Mouse (Mus musculus): ENCODE measurements around the gene Bean1. TPM values are rescaled to one million over a fixed set of nuclear protein-coding genes. Genes with fewer than 3 reads are reported as not detected.

Bean1 gene
- total and polyA plus RNA-seq, 3 experiments, result 4.6 to 12.1 (median 7.2) TPM

GRCm38 (mm10) chr8:104171050-104171620 lies 893 bp downstream of the Bean1 start:
- no peak for DNase-seq

GRCm38 (mm10) chr8:104172420-104172819 lies 2.2 kb downstream of the Bean1 start:
- no peak for DNase-seq

- DNase-seq, result peak; percentile 18
Measured at GRCm38 (mm10) chr8:104175848-104176527, 5.7 kb downstream of the Bean1 start.

GRCm38 (mm10) chr8:104177054-104177453 lies 6.8 kb downstream of the Bean1 start:
- DNase-seq, result no peak

- DNase-seq, result no peak
Measured at GRCm38 (mm10) chr8:104184905-104185304, 14.7 kb downstream of the Bean1 start.

GRCm38 (mm10) chr8:104186827-104187226 lies 16.6 kb downstream of the Bean1 start:
- no peak for DNase-seq

GRCm38 (mm10) chr8:104187622-104188021 lies 17.4 kb downstream of the Bean1 start:
- no peak for DNase-seq

GRCm38 (mm10) chr8:104188459-104188858 lies 18.2 kb downstream of the Bean1 start:
- DNase-seq, result no peak

GRCm38 (mm10) chr8:104190777-104191468 lies 20.7 kb downstream of the Bean1 start:
- peak; percentile 71 for DNase-seq

- peak; percentile 78 for DNase-seq
Measured at GRCm38 (mm10) chr8:104191496-104191895, 21.3 kb downstream of the Bean1 start.

- DNase-seq, result no peak
Measured at GRCm38 (mm10) chr8:104199802-104200201, 29.6 kb downstream of the Bean1 start.

GRCm38 (mm10) chr8:104201622-104202021 lies 31.4 kb downstream of the Bean1 start:
- DNase-seq, result no peak

GRCm38 (mm10) chr8:104202320-104202719 lies 32.1 kb downstream of the Bean1 start:
- DNase-seq, result no peak

- no peak for DNase-seq
Measured at GRCm38 (mm10) chr8:104205292-104205691, 35.0 kb downstream of the Bean1 start.

GRCm38 (mm10) chr8:104217601-104218000 lies 47.4 kb downstream of the Bean1 start:
- DNase-seq, result no peak

GRCm38 (mm10) chr8:104219079-104219478 lies 48.8 kb downstream of the Bean1 start:
- DNase-seq, result peak; percentile 53

GRCm38 (mm10) chr8:104219806-104220205 lies 49.6 kb downstream of the Bean1 start:
- DNase-seq, result peak; percentile 78

- no peak for DNase-seq
Measured at GRCm38 (mm10) chr8:104227048-104227447, 56.8 kb downstream of the Bean1 start.

- no peak for DNase-seq
Measured at GRCm38 (mm10) chr8:104230377-104230776, 60.1 kb downstream of the Bean1 start.

GRCm38 (mm10) chr8:104232039-104232438 lies 61.8 kb downstream of the Bean1 start:
- DNase-seq, result no peak

- no peak for DNase-seq
Measured at GRCm38 (mm10) chr8:104232919-104233318, 62.7 kb downstream of the Bean1 start.

- DNase-seq, result no peak
Measured at GRCm38 (mm10) chr8:104234573-104234972, 64.3 kb downstream of the Bean1 start.

GRCm38 (mm10) chr8:104239418-104239861 lies 69.2 kb downstream of the Bean1 start:
- DNase-seq, result no peak

All from adrenal gland, adult 2 months (tissue).